Mouse (Mus musculus): ENCODE measurements at regions not wholly inside any gene's neighbourhood (a gene's known extent, or its start where the extent isn't known, plus 50 kb on each side); places are given as distances from the start of the nearest gene placed in this dataset.

- DNase-seq (ENCODE audit: low spot score in 2 of 2) = peak in 1 of 2 experiments; percentile 21
Measured at GRCm38 (mm10) chrX:107577501-107577900, 90.3 kb upstream of the Tbx22 start.
